Mouse (Mus musculus): ENCODE results near the gene Zfhx2. TPM values are rescaled to one million over a fixed set of nuclear protein-coding genes. Genes with fewer than 3 reads are reported as not detected.

Gene Zfhx2
- polyA plus RNA-seq, 2 experiments from 2014 or later, result 5.4 to 5.5 TPM

DNA sequence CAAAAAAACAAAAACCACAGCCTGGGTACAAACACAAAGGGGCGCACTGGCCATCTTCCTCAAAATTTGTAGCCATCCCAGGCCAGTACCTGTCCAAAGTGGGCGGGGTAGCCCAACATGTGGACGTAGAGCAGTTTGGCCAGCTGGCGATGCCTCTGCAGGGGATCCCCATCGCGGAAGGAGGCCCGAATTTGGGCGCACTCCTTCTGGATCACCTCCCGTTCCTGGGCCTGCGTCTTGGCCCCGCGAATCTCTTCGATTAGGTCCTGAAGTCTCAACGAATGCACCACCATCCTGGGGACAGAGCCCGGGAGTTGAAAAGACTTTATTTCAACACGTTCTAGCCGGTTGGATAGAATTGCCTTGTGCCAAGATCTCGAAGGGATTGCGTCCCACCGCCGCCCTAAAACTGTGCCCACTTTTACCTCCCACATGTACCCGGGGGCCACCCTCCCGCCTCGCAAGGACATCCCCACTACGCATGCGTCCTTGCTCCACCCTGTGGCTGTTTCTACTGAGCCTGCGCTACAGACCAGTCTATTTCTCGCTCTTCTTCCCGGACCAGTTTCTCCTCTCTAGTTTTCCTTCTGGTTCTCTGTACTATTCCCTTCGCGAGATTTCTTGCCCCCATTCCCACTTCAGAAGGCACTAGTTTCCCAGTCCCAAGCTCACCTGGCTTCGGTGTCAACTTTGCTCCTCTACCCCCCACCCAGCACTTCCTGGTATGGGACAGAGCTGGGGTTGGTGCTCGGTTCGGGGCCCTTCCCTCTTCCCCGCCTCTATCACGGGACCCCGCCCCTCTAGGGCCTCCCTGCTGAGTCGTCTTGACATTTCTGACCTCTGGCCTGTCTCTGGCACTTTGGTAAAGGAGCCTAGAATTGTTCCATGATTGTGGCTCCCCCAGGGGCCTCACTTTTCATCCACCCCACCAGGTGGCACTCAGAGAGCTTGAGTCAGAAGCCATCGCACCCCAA, 14.0 kb upstream of the Zfhx2 start, which contains the start of gene Ap1g2:
Gene Ap1g2, minus strand, starts transcription at position 758 of the 974 bp plus-strand sequence.
- ATAC-seq, result peak; percentile 97

- no peak for ATAC-seq
Observed at GRCm38 (mm10) chr14:55105386-55105785, 13.3 kb upstream of the Zfhx2 start.

- ATAC-seq, result no peak
Observed at GRCm38 (mm10) chr14:55104365-55104764, 12.2 kb upstream of the Zfhx2 start.

DNA sequence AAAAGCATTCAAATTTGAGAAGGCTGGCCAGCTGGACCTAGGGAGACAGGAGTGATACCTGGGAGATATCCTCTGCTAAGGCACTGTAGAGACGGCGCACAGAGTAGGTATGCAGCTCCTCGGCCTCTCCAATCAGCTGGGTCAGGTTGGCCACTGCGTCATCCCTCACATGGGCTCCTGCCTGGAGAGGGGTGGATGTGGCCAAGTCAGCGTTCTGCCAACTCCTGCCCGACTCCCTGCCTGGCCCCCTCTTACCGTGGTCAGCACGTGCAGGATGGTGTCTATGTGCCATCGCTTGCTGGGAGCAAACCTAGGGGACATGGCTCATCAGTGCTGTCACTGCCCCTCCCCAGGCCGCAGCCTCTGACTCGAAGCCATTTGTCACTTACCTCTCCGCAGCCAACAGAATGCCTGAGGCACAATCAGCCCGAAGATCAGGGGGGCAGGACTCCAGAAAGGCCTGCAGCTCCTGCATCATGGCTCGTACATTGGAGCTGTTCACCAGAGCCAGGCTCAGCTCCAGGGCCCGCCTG, 10.2 kb upstream of the Zfhx2 start:
- no peak for ATAC-seq

- no peak for ATAC-seq
Observed at GRCm38 (mm10) chr14:55101592-55101991, 9.5 kb upstream of the Zfhx2 start.

DNA sequence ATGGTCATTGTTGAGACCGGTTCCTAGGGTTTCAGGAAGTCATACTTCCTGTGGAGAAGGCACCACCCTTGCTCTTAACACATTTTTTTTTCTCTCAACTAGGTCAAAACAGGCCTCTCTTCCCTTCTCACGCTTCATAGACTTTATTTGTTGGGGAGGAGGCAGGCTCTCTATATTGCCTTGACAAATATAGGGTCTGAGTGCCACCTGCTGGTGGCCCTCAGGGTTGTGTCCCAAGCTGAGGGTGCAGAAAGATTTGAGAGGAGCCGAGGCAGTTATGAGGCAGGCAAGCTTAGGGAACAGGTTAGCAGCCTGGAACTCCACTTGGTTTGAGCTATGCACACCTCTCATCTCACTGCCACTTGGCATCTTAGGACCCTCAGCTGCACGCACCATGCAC, 5.9 kb upstream of the Zfhx2 start:
- peak; percentile 86 for ATAC-seq

GRCm38 (mm10) chr14:55097646-55098045, 5.5 kb upstream of the Zfhx2 start:
- peak; percentile 52 for ATAC-seq

DNA sequence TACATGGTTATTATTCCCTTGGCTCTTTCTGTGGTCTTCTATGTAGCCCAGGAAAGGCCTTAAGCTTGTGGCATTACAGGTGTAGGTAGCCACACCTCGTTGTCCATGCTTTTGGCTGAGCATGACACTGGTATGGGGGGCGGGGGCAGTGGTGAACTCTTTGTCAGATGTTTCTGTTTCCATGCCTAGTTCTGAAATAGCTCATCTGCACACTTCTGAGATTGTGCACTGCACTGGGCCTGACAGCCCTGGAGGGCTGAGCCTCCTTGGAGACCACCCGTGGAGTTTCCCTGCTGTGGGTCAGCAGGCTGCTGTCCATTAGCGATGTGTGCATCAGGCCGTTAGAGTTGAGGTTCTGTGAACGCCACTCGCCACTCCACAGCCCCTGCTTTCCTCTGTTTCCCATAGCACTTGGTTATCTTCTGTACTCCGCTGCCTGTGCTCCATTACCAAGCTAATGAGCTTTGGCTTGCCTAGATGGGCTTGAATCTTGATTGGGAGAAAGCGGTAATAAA, 4.5 kb upstream of the Zfhx2 start:
- ATAC-seq, result no peak

DNA sequence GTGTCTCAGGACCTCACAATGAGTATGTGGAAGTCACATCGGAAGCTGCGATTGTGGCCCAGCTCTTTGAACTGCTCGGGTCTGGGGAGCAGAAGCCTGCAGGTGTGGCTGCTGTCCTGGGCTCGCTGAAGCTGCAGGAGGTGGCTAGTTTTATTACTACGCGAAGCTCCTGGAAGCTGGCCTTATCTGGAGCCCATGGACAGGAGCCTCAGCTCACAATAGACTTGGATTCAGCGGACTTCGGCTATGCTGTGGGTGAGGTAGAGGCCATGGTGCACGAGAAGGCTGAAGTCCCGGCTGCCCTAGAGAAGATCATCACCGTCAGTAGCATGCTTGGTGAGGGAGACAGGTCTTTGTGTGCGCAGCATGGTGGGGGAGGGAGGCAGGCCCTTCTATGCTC, 3.5 kb upstream of the Zfhx2 start:
- no peak for ATAC-seq

- no peak for ATAC-seq
Observed at GRCm38 (mm10) chr14:55095263-55095662, 3.1 kb upstream of the Zfhx2 start.

GRCm38 (mm10) chr14:55094704-55095231, 2.6 kb upstream of the Zfhx2 start, which contains the start of gene Thtpa:
TSS of gene Thtpa (plus strand) at chr14:55094784.
- ATAC-seq, result no peak

GRCm38 (mm10) chr14:55093927-55094326, 1.8 kb upstream of the Zfhx2 start:
- no peak for ATAC-seq

- ATAC-seq, result no peak
Observed at GRCm38 (mm10) chr14:55091209-55091865, 787 bp downstream of the Zfhx2 start.

GRCm38 (mm10) chr14:55089199-55089947, 2.8 kb downstream of the Zfhx2 start:
- ATAC-seq, result no peak

GRCm38 (mm10) chr14:55086009-55086514, 6.1 kb downstream of the Zfhx2 start:
- no peak for ATAC-seq

- ATAC-seq, result no peak
Observed at GRCm38 (mm10) chr14:55085324-55086008, 6.7 kb downstream of the Zfhx2 start.

DNA sequence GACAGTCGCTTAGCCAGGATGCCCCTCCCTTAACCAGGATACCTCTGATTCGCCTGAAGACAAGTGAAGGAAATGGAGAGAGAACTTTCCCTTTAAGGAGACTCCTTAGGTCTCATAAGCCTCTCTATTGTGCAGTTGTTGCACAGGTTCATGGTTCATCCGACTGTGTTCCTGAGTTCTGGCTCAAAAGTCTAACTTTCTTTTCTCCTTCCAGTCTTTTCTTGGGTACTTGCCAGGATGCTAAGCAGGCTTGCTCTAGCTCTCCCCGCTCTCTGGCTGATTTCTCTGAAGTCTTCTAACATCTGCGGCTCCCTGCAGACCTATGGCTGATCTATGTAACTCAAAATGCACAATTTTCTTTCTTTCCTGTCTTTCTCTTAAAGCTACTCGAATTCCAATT, 8.6 kb downstream of the Zfhx2 start:
- ATAC-seq, result no peak

DNA sequence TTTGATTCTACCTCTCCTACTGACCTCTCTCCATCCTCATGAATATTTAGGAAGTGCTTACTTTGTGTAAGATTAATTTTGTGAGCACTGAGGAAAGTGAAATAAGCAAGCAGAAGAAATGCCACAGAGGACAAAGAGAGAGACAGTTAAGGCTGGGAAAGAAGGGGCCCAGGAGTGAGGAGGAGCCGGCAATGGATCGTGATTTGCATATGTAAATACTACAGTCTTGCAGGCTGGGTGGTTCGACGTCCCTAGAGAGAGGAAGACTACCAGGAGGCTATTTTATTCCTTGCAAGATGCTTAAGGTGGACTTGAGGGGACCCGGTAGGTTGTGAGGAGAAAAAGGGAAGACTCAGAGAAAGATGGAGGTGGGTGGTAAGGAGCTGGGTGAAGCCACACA, 11.0 kb downstream of the Zfhx2 start:
- no peak for ATAC-seq

GRCm38 (mm10) chr14:55079214-55079970, 12.7 kb downstream of the Zfhx2 start:
- peak; percentile 76 for ATAC-seq

DNA sequence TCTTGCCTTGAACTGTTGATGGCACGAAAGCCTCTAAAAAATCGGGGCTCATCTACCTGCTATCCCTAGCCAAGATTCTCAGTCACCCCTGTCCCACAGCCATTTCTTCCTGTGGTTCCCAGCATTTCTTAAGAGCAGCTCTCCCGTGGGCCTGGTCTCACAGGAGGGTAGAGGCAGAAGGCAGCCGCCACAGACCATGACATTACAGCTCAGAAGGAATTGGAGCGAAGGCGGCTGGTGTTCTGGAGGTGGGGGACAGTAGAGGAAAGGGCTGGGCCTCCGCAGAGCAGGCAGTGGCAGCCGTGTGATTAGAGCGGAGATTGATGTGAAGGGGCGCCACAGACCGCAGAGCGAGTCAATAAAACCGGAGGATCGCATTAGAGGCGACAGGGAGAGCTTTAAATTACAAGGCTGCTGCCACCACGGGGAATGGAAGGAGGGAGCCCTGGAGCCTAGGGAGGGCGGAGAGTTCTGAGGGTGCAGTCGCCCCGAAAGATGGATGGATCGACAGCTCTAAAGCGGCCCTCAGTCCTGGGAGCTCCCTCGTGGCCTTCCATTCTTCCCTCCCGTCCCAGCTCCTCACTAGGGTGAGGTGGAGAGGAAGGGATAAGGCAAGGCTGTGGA, 13.6 kb downstream of the Zfhx2 start:
- no peak for ATAC-seq

All from activated CD4-positive, CD25-positive, alpha-beta regulatory T cell, adult 4 months (primary cell).